Mouse (Mus musculus) limb, embryonic 10.5 days (tissue): ENCODE measurements at regions not wholly inside any gene's neighbourhood (a gene's known extent, or its start where the extent isn't known, plus 50 kb on each side); places are given as distances from the start of the nearest gene placed in this dataset.
A peak's percentile ranks its signal among the peaks of the same experiment; 100 is the strongest.

ENCODE experiments used
- DNase-seq: peaks from one replicate; pipeline ENCODE4 v3.0.0-alpha.2; 2017; ENCODE audit warnings: low spot score
- H3K27ac ChIP-seq: fragments of 300-500 bp; sonication (generic); 2 replicates; pipeline ENCODE4 v1.5.1; 2016; ENCODE audit warnings: mild to moderate bottlenecking
- H3K27me3 ChIP-seq: fragments of 300-500 bp; sonication (generic); 2 replicates; pipeline ENCODE4 v1.6.1; 2016; ENCODE audit warnings: low read depth, mild to moderate bottlenecking; ENCODE audit not compliant: poor library complexity, severe bottlenecking
- H3K36me3 ChIP-seq: fragments of 300-500 bp; sonication (generic); 2 replicates; pipeline ENCODE4 v1.6.1; 2016; ENCODE audit warnings: mild to moderate bottlenecking, moderate library complexity
- H3K4me1 ChIP-seq: fragments of 300-500 bp; sonication (generic); 2 replicates; pipeline ENCODE4 v1.6.1; 2016
- H3K4me3 ChIP-seq: fragments of 300-500 bp; sonication (generic); 2 replicates; pipeline ENCODE4 v1.5.1; 2016; ENCODE audit warnings: mild to moderate bottlenecking, moderate library complexity
- H3K9me3 ChIP-seq: fragments of 300-500 bp; sonication (generic); replicated peaks from 2 replicates; pipeline ENCODE4 v1.6.1; 2016; ENCODE audit warnings: mild to moderate bottlenecking
- WGBS: fragments of 180-500 bp; shearing (Covaris S2); methylation state at CpG from one replicate; pipeline ENCODE4 v1.1.7; 2016; 5-methylcytosine and 5-hydroxymethylcytosine counted together

- H3K9me3 ChIP-seq = no peaks in the 10 kb centered on the region
- 80% methylated on average over 4 of the region's 4 CpGs for WGBS
- H3K27me3 ChIP-seq = no peaks in the 10 kb centered on the region
- no peak overlapping the region for H3K4me3 ChIP-seq
- H3K27ac ChIP-seq = no peak overlapping the region
- no peak for DNase-seq
- no peaks in the 10 kb centered on the region for H3K36me3 ChIP-seq
- no peaks in the 10 kb centered on the region for H3K4me1 ChIP-seq
These were observed 695.3 kb downstream of the Cypt12 start for GRCm38 (mm10) chr3:18643408-18644035.

GRCm38 (mm10) chr3:18645481-18645880, 697.3 kb downstream of the Cypt12 start:
- Histone ChIP-seq H3K9me3 (no peaks in the 10 kb centered on the region), H3K27ac (no peak overlapping the region), H3K4me1 (no peaks in the 10 kb centered on the region), H3K27me3 (no peaks in the 10 kb centered on the region), H3K4me3 (no peak overlapping the region), H3K36me3 (no peaks in the 10 kb centered on the region)
- 76% methylated on average over 7 of the region's 7 CpGs for WGBS
- DNase-seq = no peak

- no peak for DNase-seq
- H3K4me1 ChIP-seq = no peaks in the 10 kb centered on the region
- no peak overlapping the region for H3K4me3 ChIP-seq
- H3K27me3 ChIP-seq = no peaks in the 10 kb centered on the region
- H3K36me3 ChIP-seq = no peaks in the 10 kb centered on the region
- no peak overlapping the region for H3K27ac ChIP-seq
- H3K9me3 ChIP-seq = no peaks in the 10 kb centered on the region
- WGBS = 83% methylated on average over 7 of the region's 7 CpGs
These were observed 697.7 kb downstream of the Cypt12 start for GRCm38 (mm10) chr3:18645927-18646326.

GRCm38 (mm10) chr3:18653557-18653956, 705.3 kb downstream of the Cypt12 start:
- Histone ChIP-seq H3K4me3 (no peak overlapping the region), H3K9me3 (no peaks in the 10 kb centered on the region), H3K27me3 (no peaks in the 10 kb centered on the region), H3K27ac (no peak overlapping the region), H3K4me1 (no peaks in the 10 kb centered on the region), H3K36me3 (no peaks in the 10 kb centered on the region)
- no peak for DNase-seq
- WGBS = 91% methylated on average over 1 of the region's 1 CpGs

- H3K9me3 ChIP-seq = no peaks in the 10 kb centered on the region
- peaks cover 3% of the 10 kb centered on the region; the same call in 1 of the 2 replicates for H3K4me1 ChIP-seq
- H3K36me3 ChIP-seq = no peaks in the 10 kb centered on the region
- H3K27me3 ChIP-seq = no peaks in the 10 kb centered on the region
- 52% methylated on average over 2 of the region's 2 CpGs for WGBS
- DNase-seq = no peak
- no peak overlapping the region for H3K4me3 ChIP-seq
- H3K27ac ChIP-seq = no peak overlapping the region
These were observed 717.5 kb downstream of the Cypt12 start for GRCm38 (mm10) chr3:18665738-18666137.

- Histone ChIP-seq H3K27me3 (no peaks in the 10 kb centered on the region), H3K27ac (no peak overlapping the region), H3K4me1 (peaks cover 12% of the 10 kb centered on the region), H3K36me3 (no peaks in the 10 kb centered on the region), H3K4me3 (no peak overlapping the region), H3K9me3 (no peaks in the 10 kb centered on the region)
- no peak for DNase-seq
- 92% methylated on average over 4 of the region's 4 CpGs for WGBS
These were observed 719.5 kb downstream of the Cypt12 start for GRCm38 (mm10) chr3:18667726-18668125.

GRCm38 (mm10) chr3:18668936-18669335, 720.7 kb downstream of the Cypt12 start:
- no peaks in the 10 kb centered on the region for H3K27me3 ChIP-seq
- no peaks in the 10 kb centered on the region for H3K36me3 ChIP-seq
- 91% methylated on average over 3 of the region's 3 CpGs for WGBS
- H3K27ac ChIP-seq = no peak overlapping the region
- no peaks in the 10 kb centered on the region for H3K9me3 ChIP-seq
- no peak overlapping the region for H3K4me3 ChIP-seq
- no peak for DNase-seq
- H3K4me1 ChIP-seq = peaks cover 17% of the 10 kb centered on the region

- DNase-seq = no peak
- WGBS = 76% methylated on average over 5 of the region's 5 CpGs
- no peak overlapping the region for H3K4me3 ChIP-seq
- no peaks in the 10 kb centered on the region for H3K27me3 ChIP-seq
- H3K9me3 ChIP-seq = no peaks in the 10 kb centered on the region
- no peak overlapping the region for H3K27ac ChIP-seq
- H3K36me3 ChIP-seq = no peaks in the 10 kb centered on the region
- H3K4me1 ChIP-seq = peaks cover 17% of the 10 kb centered on the region
These were observed 722.0 kb downstream of the Cypt12 start for GRCm38 (mm10) chr3:18670203-18670700.

GRCm38 (mm10) chr3:18671681-18672080, 723.5 kb downstream of the Cypt12 start:
- H3K27ac ChIP-seq = no peak overlapping the region
- H3K4me3 ChIP-seq = no peak overlapping the region
- no peaks in the 10 kb centered on the region for H3K27me3 ChIP-seq
- H3K4me1 ChIP-seq = peaks cover 14% of the 10 kb centered on the region
- H3K9me3 ChIP-seq = no peaks in the 10 kb centered on the region
- no peaks in the 10 kb centered on the region for H3K36me3 ChIP-seq
- WGBS = 86% methylated on average over 1 of the region's 1 CpGs
- DNase-seq = no peak

GRCm38 (mm10) chr3:18683346-18684101, 735.3 kb downstream of the Cypt12 start:
- Histone ChIP-seq H3K4me1 (no peaks in the 10 kb centered on the region), H3K27me3 (no peaks in the 10 kb centered on the region), H3K4me3 (no peak overlapping the region), H3K9me3 (no peaks in the 10 kb centered on the region), H3K27ac (no peak overlapping the region), H3K36me3 (no peaks in the 10 kb centered on the region)
- whole genome bisulfite sequencing = 92% methylated on average over 6 of the region's 6 CpGs
- no peak for DNase-seq

GRCm38 (mm10) chr3:18695113-18695792, 747.0 kb downstream of the Cypt12 start:
- Histone ChIP-seq H3K27me3 (no peaks in the 10 kb centered on the region), H3K4me3 (no peak overlapping the region), H3K4me1 (peaks cover 11% of the 10 kb centered on the region), H3K27ac (no peak overlapping the region), H3K9me3 (no peaks in the 10 kb centered on the region), H3K36me3 (no peaks in the 10 kb centered on the region)
- DNase-seq = peak; percentile 32
- WGBS = 39% methylated on average over 4 of the region's 4 CpGs

GRCm38 (mm10) chr3:18696981-18697660, 748.9 kb downstream of the Cypt12 start:
- Histone ChIP-seq H3K27me3 (no peaks in the 10 kb centered on the region), H3K27ac (no peak overlapping the region), H3K4me1 (peaks cover 11% of the 10 kb centered on the region), H3K4me3 (no peak overlapping the region), H3K9me3 (no peaks in the 10 kb centered on the region), H3K36me3 (no peaks in the 10 kb centered on the region)
- no peak for DNase-seq
- 91% methylated on average over 2 of the region's 2 CpGs for WGBS

- DNase-seq = no peak
- Histone ChIP-seq H3K4me1 (peaks cover 11% of the 10 kb centered on the region), H3K9me3 (no peaks in the 10 kb centered on the region), H3K27ac (no peak overlapping the region), H3K4me3 (no peak overlapping the region), H3K36me3 (no peaks in the 10 kb centered on the region), H3K27me3 (no peaks in the 10 kb centered on the region)
These were observed 749.9 kb downstream of the Cypt12 start for GRCm38 (mm10) chr3:18698106-18698505.
